Mouse (Mus musculus): Measurements from ENCODE around the gene Fam118b. TPM values are rescaled to one million over a fixed set of nuclear protein-coding genes. Genes with fewer than 3 reads are reported as not detected.

The Fam118b gene
- polyA plus RNA-seq, 1 experiment from 2014 or later, result 55.9 TPM

DNA sequence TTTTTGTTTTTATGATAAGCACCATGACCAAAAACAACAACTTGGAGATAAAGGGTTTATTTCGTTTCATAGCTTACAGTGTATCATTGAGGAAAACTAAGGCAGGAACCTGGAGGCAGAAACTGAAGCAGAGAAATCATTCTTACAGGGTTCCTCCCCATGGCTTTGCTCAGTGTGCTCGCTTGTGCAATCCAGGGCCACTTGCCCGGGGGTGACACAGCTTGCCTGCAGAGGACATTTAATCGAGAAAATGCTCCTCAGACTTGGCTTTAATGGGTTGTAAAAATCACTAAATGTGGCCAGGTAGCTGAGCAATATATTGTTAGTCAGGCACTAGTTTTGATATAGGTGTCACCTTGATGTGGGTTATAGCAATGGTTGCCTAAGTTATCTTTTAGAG is 10.8 kb upstream of the Fam118b start:
- H3K27ac ChIP-seq, result no peak overlapping the region
- peaks cover 47% of the 10 kb centered on the region for H3K36me3 ChIP-seq (replicated peaks; ENCODE audit: control insufficient read depth, insufficient read depth)
- WGBS, result 86% methylated on average over 4 of the region's 4 CpGs
- no peak overlapping the region for H3K4me3 ChIP-seq (replicated peaks; ENCODE audit: low read length)
- H3K27me3 ChIP-seq (ENCODE audit: control insufficient read depth, insufficient read depth, low read length), result peaks cover 3% of the 10 kb centered on the region; the same call in 1 of the 2 replicates
- ATAC-seq (ENCODE audit: low FRiP score) (no peak), DNase-seq (ENCODE audit: low spot score) (no peak)
- no peak overlapping the region for H3K4me2 ChIP-seq (replicated peaks)
- no peak overlapping the region for H3K9ac ChIP-seq
- H3K9me3 ChIP-seq (ENCODE audit: control insufficient read depth, low read length), result no peaks in the 10 kb centered on the region
- no peaks in the 10 kb centered on the region for H3K4me1 ChIP-seq (replicated peaks; ENCODE audit: control insufficient read depth, insufficient read depth, low read length)

- H3K27me3 ChIP-seq (ENCODE audit: control insufficient read depth, insufficient read depth, low read length), result no peaks in the 10 kb centered on the region
- H3K27ac ChIP-seq, result no peak overlapping the region
- ATAC-seq (ENCODE audit: low FRiP score) (no peak), DNase-seq (ENCODE audit: low spot score) (no peak)
- H3K9ac ChIP-seq, result no peak overlapping the region
- H3K9me3 ChIP-seq (ENCODE audit: control insufficient read depth, low read length), result no peaks in the 10 kb centered on the region
- H3K4me3 ChIP-seq (replicated peaks; ENCODE audit: low read length), result no peak overlapping the region
- WGBS, result 87% methylated on average over 3 of the region's 3 CpGs
- no peak overlapping the region for H3K4me2 ChIP-seq (replicated peaks)
- H3K36me3 ChIP-seq (replicated peaks; ENCODE audit: control insufficient read depth, insufficient read depth), result peaks cover 52% of the 10 kb centered on the region
- no peaks in the 10 kb centered on the region for H3K4me1 ChIP-seq (replicated peaks; ENCODE audit: control insufficient read depth, insufficient read depth, low read length)
These were observed 10.3 kb upstream of the Fam118b start for GRCm38 (mm10) chr9:35277855-35278365.

DNA sequence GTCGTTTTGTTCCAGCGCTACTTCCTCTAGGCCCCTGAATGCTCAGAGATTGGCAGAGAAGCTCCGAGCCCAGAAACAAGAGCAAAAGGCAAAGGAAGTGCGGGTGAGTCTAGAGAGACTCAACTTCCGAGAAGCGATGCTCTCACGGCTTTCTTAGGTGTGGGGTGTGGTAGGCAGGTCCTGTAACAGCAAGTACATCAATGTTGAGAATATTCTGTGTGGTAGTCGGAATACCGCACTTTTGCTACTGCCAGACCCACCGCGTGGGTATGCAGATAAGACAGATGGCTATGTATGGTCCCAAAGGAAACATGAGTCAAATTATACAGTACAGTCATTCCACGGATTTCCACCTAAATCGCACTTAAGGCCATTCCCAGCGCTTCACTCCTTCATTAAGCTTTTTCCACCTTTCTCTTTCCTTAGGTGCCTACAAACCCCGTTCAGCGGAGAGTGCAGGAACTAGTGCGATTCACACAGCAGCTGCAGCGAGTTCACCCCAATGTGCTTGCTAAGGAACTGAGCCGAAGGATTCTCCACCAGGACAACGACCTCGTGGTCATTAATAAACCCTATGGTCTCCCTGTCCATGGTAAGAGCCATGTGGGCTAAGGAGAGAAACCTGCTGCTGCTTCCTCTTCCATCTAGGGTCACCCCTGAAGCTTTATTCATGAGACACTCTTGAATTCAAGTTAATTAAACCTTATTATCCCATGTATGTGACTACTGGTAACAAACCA is 541 bp upstream of the Fam118b start:
- 3% methylated on average over 21 of the region's 21 CpGs for WGBS
- DNase-seq (ENCODE audit: low spot score), result no peak
- ATAC-seq (ENCODE audit: low FRiP score), result peak; percentile 59

GRCm38 (mm10) chr9:35264509-35264908 is 3.1 kb downstream of the Fam118b start:
- ATAC-seq (ENCODE audit: low FRiP score) (no peak), DNase-seq (ENCODE audit: low spot score) (no peak)
- Histone ChIP-seq H3K4me2 (replicated peaks) (no peak overlapping the region), H3K9ac (no peak overlapping the region), H3K27me3 (ENCODE audit: control insufficient read depth, insufficient read depth, low read length) (no peaks in the 10 kb centered on the region), H3K36me3 (replicated peaks; ENCODE audit: control insufficient read depth, insufficient read depth) (peaks cover under 1% of the 10 kb centered on the region; the same call in 1 of the 2 replicates), H3K27ac (no peak overlapping the region), H3K4me1 (replicated peaks; ENCODE audit: control insufficient read depth, insufficient read depth, low read length) (peaks cover 19% of the 10 kb centered on the region; the same call in 1 of the 2 replicates), H3K9me3 (ENCODE audit: control insufficient read depth, low read length) (no peaks in the 10 kb centered on the region), H3K4me3 (replicated peaks; ENCODE audit: low read length) (no peak overlapping the region)
- 88% methylated on average over 3 of the region's 3 CpGs for WGBS

More for the DNA sequence above, 541 bp upstream of the Fam118b start:
- peak overlapping the region; percentile 77 for H3K4me3 ChIP-seq (replicated peaks; ENCODE audit: low read length)
- H3K27me3 ChIP-seq (ENCODE audit: control insufficient read depth, insufficient read depth, low read length), result no peaks in the 10 kb centered on the region
- peak overlapping the region; percentile 61 for H3K4me2 ChIP-seq (replicated peaks)
- peaks cover 15% of the 10 kb centered on the region for H3K36me3 ChIP-seq (replicated peaks; ENCODE audit: control insufficient read depth, insufficient read depth)
- peaks cover 19% of the 10 kb centered on the region; the same call in 1 of the 2 replicates for H3K4me1 ChIP-seq (replicated peaks; ENCODE audit: control insufficient read depth, insufficient read depth, low read length)
- peak overlapping the region; percentile 70; the same call in 1 of the 2 replicates for H3K27ac ChIP-seq
- H3K9me3 ChIP-seq (ENCODE audit: control insufficient read depth, low read length), result no peaks in the 10 kb centered on the region
- H3K9ac ChIP-seq, result peak overlapping the region; percentile 72

GRCm38 (mm10) chr9:35263431-35263830 is 4.2 kb downstream of the Fam118b start:
- H3K9me3 ChIP-seq (ENCODE audit: control insufficient read depth, low read length), result no peaks in the 10 kb centered on the region
- no peak overlapping the region for H3K4me3 ChIP-seq (replicated peaks; ENCODE audit: low read length)
- H3K9ac ChIP-seq, result no peak overlapping the region
- H3K27ac ChIP-seq, result no peak overlapping the region
- no peak overlapping the region for H3K4me2 ChIP-seq (replicated peaks)
- peaks cover 9% of the 10 kb centered on the region; the same call in 1 of the 2 replicates for H3K36me3 ChIP-seq (replicated peaks; ENCODE audit: control insufficient read depth, insufficient read depth)
- no peaks in the 10 kb centered on the region for H3K27me3 ChIP-seq (ENCODE audit: control insufficient read depth, insufficient read depth, low read length)
- WGBS, result 93% methylated on average over 2 of the region's 2 CpGs
- ATAC-seq (ENCODE audit: low FRiP score) (no peak), DNase-seq (ENCODE audit: low spot score) (no peak)
- H3K4me1 ChIP-seq (replicated peaks; ENCODE audit: control insufficient read depth, insufficient read depth, low read length), result peaks cover 15% of the 10 kb centered on the region; the same call in 1 of the 2 replicates

DNA sequence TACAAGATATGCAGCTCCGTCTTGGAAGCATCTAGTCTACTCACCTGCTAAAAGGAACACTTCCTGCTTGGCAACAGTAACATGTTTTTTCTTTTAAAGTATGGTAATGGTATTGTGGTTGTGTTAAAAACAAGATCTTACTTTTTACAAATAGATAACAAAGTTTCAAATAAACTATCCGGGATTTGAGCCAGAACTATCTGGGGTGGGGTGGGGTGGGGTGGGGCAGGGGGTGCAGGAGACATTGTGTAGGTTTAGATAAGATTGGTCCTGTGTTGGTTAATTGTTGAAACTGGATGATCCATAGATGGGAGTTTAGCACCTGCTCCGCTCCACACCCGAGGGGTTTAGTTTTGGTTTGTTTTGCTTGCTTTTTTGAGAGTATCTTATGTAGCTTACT is 5.2 kb downstream of the Fam118b start:
- WGBS, result 92% methylated on average over 4 of the region's 4 CpGs
- H3K4me2 ChIP-seq (replicated peaks), result no peak overlapping the region
- DNase-seq (ENCODE audit: low spot score), result no peak

DNA sequence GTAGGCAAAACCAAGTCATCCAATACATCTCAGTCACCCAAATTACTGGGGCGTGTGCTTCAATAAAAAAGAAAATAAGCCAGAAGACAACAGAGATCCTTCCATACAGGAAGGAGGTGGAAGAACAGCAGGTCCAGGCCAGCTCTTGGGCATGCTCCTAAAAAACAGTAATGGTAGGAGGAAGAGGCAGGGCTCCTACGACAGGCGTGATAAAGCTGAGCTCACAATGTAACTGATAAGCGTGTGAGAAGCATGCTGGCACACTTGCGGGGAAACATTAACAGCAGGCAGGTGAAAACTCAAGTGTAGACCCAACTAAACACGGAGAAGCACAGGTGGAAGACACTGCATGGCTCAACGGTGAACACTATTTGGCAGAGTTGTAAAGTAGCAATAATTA is 10.2 kb downstream of the Fam118b start:
- Histone ChIP-seq H3K4me2 (replicated peaks) (no peak overlapping the region), H3K9me3 (ENCODE audit: control insufficient read depth, low read length) (no peaks in the 10 kb centered on the region), H3K27me3 (ENCODE audit: control insufficient read depth, insufficient read depth, low read length) (no peaks in the 10 kb centered on the region), H3K27ac (no peak overlapping the region), H3K4me3 (replicated peaks; ENCODE audit: low read length) (no peak overlapping the region), H3K4me1 (replicated peaks; ENCODE audit: control insufficient read depth, insufficient read depth, low read length) (no peaks in the 10 kb centered on the region), H3K36me3 (replicated peaks; ENCODE audit: control insufficient read depth, insufficient read depth) (peaks cover 9% of the 10 kb centered on the region; the same call in 1 of the 2 replicates), H3K9ac (no peak overlapping the region)
- DNase-seq (ENCODE audit: low spot score) (no peak), ATAC-seq (ENCODE audit: low FRiP score) (no peak)
- WGBS, result 97% methylated on average over 7 of the region's 7 CpGs

More for the DNA sequence above, 5.2 kb downstream of the Fam118b start:
- H3K4me1 ChIP-seq (replicated peaks; ENCODE audit: control insufficient read depth, insufficient read depth, low read length), result peaks cover 11% of the 10 kb centered on the region; the same call in 1 of the 2 replicates
- H3K27me3 ChIP-seq (ENCODE audit: control insufficient read depth, insufficient read depth, low read length), result no peaks in the 10 kb centered on the region
- no peak overlapping the region for H3K27ac ChIP-seq
- H3K9ac ChIP-seq, result no peak overlapping the region
- no peaks in the 10 kb centered on the region for H3K9me3 ChIP-seq (ENCODE audit: control insufficient read depth, low read length)
- peaks cover 9% of the 10 kb centered on the region; the same call in 1 of the 2 replicates for H3K36me3 ChIP-seq (replicated peaks; ENCODE audit: control insufficient read depth, insufficient read depth)
- H3K4me3 ChIP-seq (replicated peaks; ENCODE audit: low read length), result no peak overlapping the region
- ATAC-seq (ENCODE audit: low FRiP score), result no peak

DNA sequence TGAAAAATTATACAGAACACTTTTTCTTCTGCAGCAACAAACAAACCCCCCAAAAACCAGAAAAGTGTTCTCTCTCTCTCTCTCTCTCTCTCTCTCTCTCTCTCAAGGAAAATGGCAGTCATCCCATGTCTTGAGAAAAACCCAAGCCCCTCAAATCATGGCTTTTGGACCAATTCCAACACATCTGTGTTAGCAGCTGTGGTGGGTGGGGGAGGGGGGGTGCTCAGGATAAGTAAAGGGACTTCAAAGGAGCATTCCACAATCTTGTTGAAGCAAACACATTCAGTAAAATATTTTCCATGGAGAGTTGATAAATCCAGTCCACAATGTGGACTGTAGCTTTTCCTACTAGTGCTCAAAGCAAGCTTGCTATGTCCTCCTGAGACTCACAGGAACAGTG is 18.1 kb downstream of the Fam118b start:
- Histone ChIP-seq H3K9me3 (ENCODE audit: control insufficient read depth, low read length) (no peaks in the 10 kb centered on the region), H3K27me3 (ENCODE audit: control insufficient read depth, insufficient read depth, low read length) (no peaks in the 10 kb centered on the region), H3K27ac (no peak overlapping the region), H3K4me2 (replicated peaks) (no peak overlapping the region), H3K4me3 (replicated peaks; ENCODE audit: low read length) (no peak overlapping the region), H3K9ac (no peak overlapping the region), H3K36me3 (replicated peaks; ENCODE audit: control insufficient read depth, insufficient read depth) (0 out of 2 replicates have a peak, but pooled peaks cover 4% of the 10 kb centered on the region), H3K4me1 (replicated peaks; ENCODE audit: control insufficient read depth, insufficient read depth, low read length) (no peaks in the 10 kb centered on the region)
- ATAC-seq (ENCODE audit: low FRiP score) (no peak), DNase-seq (ENCODE audit: low spot score) (no peak)

DNA sequence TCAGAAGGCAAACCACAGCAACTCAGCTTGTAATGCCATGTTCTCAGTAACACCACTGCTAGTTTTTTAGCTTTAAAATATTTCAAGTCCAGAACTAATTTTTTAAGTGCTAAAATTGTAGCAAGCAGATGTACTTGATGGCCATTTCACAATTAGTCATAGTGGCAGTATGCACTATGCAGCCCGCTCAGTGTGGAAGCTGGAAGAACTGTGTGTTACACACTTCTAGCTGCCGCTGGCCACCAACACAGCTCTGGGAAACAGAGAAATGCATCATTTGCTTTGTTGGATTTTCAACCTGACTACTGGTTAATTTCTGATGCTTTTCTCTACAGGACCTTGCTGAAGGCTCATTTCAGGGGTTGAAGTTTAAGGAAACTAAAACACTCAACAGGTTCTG is 20.2 kb downstream of the Fam118b start:
- H3K27ac ChIP-seq, result no peak overlapping the region
- H3K4me1 ChIP-seq (replicated peaks; ENCODE audit: control insufficient read depth, insufficient read depth, low read length), result no peaks in the 10 kb centered on the region
- H3K9ac ChIP-seq, result no peak overlapping the region
- 94% methylated on average over 2 of the region's 2 CpGs for WGBS
- no peaks in the 10 kb centered on the region for H3K9me3 ChIP-seq (ENCODE audit: control insufficient read depth, low read length)
- H3K27me3 ChIP-seq (ENCODE audit: control insufficient read depth, insufficient read depth, low read length), result no peaks in the 10 kb centered on the region
- ATAC-seq (ENCODE audit: low FRiP score) (no peak), DNase-seq (ENCODE audit: low spot score) (no peak)
- H3K4me2 ChIP-seq (replicated peaks), result no peak overlapping the region
- H3K36me3 ChIP-seq (replicated peaks; ENCODE audit: control insufficient read depth, insufficient read depth), result 0 out of 2 replicates have a peak, but pooled peaks cover 10% of the 10 kb centered on the region
- no peak overlapping the region for H3K4me3 ChIP-seq (replicated peaks; ENCODE audit: low read length)

Measured in hindbrain, embryonic 14.5 days (tissue).